Mouse (Mus musculus) CH12.LX (cell line): ENCODE data around the gene Timm44. TPM values are rescaled to one million over a fixed set of nuclear protein-coding genes. Genes with fewer than 3 reads are reported as not detected.

Source experiments
- DNase-seq: peaks from one replicate; pipeline ENCODE4 v3.0.0-alpha.2; 2013; ENCODE audit errors: extremely low read depth
- H3K27ac ChIP-seq: 2 replicates; pipeline ENCODE4 v1.5.1; 2012; ENCODE audit warnings: low read depth, mild to moderate bottlenecking, control low read depth, moderate library complexity; ENCODE audit not compliant: insufficient read depth
- H3K27me3 ChIP-seq: replicated peaks from 2 replicates; pipeline ENCODE3; 2012; ENCODE audit warnings: inconsistent platforms
- H3K36me3 ChIP-seq, 2 experiments: replicated peaks in 1 of 2; 2 replicates each; pipeline versions ENCODE3 to v1.6.1; 2012; ENCODE audit warnings: inconsistent platforms in 1 of 2, low read length in 1 of 2, mild to moderate bottlenecking in 1 of 2, mixed read lengths in 1 of 2, moderate library complexity in 1 of 2; ENCODE audit not compliant: control insufficient read depth in 1 of 2, insufficient read depth in 1 of 2
- H3K4me1 ChIP-seq, 2 experiments: 2 replicates each; pipeline ENCODE4 v1.6.1; 2012; ENCODE audit warnings: inconsistent platforms in 1 of 2, moderate library complexity in 1 of 2; ENCODE audit not compliant: insufficient read depth in 2 of 2, control insufficient read depth in 1 of 2
- H3K4me2 ChIP-seq: 2 replicates; pipeline ENCODE4 v1.6.1; 2012; ENCODE audit warnings: low read depth, mild to moderate bottlenecking, control low read depth; ENCODE audit not compliant: poor library complexity, insufficient read depth, severe bottlenecking
- H3K4me3 ChIP-seq, 3 experiments: fragments of 150-350 bp in 1 of 3; sonication (generic) in 1 of 3; replicated peaks in 1 of 3; 2 replicates each; pipeline versions ENCODE3 to v1.5.1; 2011 to 2012; ENCODE audit warnings: low read depth in 2 of 3, low read length in 2 of 3, mild to moderate bottlenecking in 2 of 3, moderate library complexity in 2 of 3, control low read depth in 1 of 3, improper control_type of control experiment in 1 of 3, inconsistent platforms in 1 of 3, mixed read lengths in 1 of 3; ENCODE audit not compliant: poor library complexity in 1 of 3
- H3K79me2 ChIP-seq: replicated peaks from 2 replicates; pipeline ENCODE4 v1.6.1; 2012; ENCODE audit warnings: mild to moderate bottlenecking, moderate library complexity; ENCODE audit not compliant: control insufficient read depth, poor library complexity, insufficient read depth, severe bottlenecking; ENCODE audit errors: extremely low read depth
- H3K9ac ChIP-seq: 2 replicates; pipeline ENCODE4 v1.6.1; 2012; ENCODE audit warnings: low read depth, mild to moderate bottlenecking, control low read depth, moderate library complexity; ENCODE audit not compliant: insufficient read depth
- H3K9me3 ChIP-seq: replicated peaks from 2 replicates; pipeline ENCODE3; 2012; ENCODE audit warnings: low read length, inconsistent platforms, mixed read lengths
- BHLHE40 ChIP-seq: IDR thresholded peaks from 2 replicates; pipeline ENCODE4 v1.6.1; 2011; ENCODE audit warnings: mild to moderate bottlenecking, low read depth, low read length, improper control_type of control experiment
- EP300 ChIP-seq: IDR thresholded peaks from 2 replicates; pipeline ENCODE4 v1.6.1; 2011; ENCODE audit warnings: low read length, improper control_type of control experiment
- ETS1 ChIP-seq: conservative IDR thresholded peaks from 2 replicates; pipeline ENCODE4 v1.6.1; 2012; ENCODE audit warnings: low read depth, mild to moderate bottlenecking, inconsistent platforms, low read length, improper control_type of control experiment, moderate library complexity
- GABPA ChIP-seq: IDR thresholded peaks from 2 replicates; pipeline ENCODE4 v1.6.1; 2012; ENCODE audit warnings: low read depth, low read length, improper control_type of control experiment, inconsistent platforms; ENCODE audit not compliant: insufficient replicate concordance
- HCFC1 ChIP-seq: IDR thresholded peaks from 2 replicates; pipeline ENCODE4 v1.6.1; 2012; ENCODE audit warnings: low read depth, mild to moderate bottlenecking, inconsistent platforms, low read length, improper control_type of control experiment
- JUND ChIP-seq: conservative IDR thresholded peaks from 2 replicates; pipeline ENCODE4 v1.6.1; 2011; ENCODE audit warnings: low read depth, low read length, improper control_type of control experiment
- KAT2A ChIP-seq: IDR thresholded peaks from 2 replicates; pipeline ENCODE4 v1.6.1; 2012; ENCODE audit warnings: low read length, improper control_type of control experiment, inconsistent platforms; ENCODE audit not compliant: insufficient replicate concordance
- MAZ ChIP-seq: IDR thresholded peaks from 2 replicates; pipeline ENCODE4 v1.6.1; 2012; ENCODE audit warnings: low read depth, mild to moderate bottlenecking, inconsistent platforms, low read length, improper control_type of control experiment, moderate library complexity
- NELFE ChIP-seq: IDR thresholded peaks from 2 replicates; pipeline ENCODE4 v1.6.1; 2011; ENCODE audit warnings: low read depth, low read length, improper control_type of control experiment
- NRF1 ChIP-seq: IDR thresholded peaks from 2 replicates; pipeline ENCODE4 v1.6.1; 2014; ENCODE audit warnings: low read depth, mild to moderate bottlenecking, inconsistent platforms, low read length, improper control_type of control experiment, moderate library complexity
- POLR2A ChIP-seq: IDR thresholded peaks from 2 replicates; pipeline ENCODE4 v1.6.1; 2011; ENCODE audit warnings: low read depth, mild to moderate bottlenecking, improper control_type of control experiment, low read length
- RAD21 ChIP-seq: IDR thresholded peaks from 2 replicates; pipeline ENCODE4 v1.6.1; 2011; ENCODE audit warnings: low read depth, mild to moderate bottlenecking, low read length, improper control_type of control experiment, moderate library complexity
- RCOR1 ChIP-seq: conservative IDR thresholded peaks from 2 replicates; pipeline ENCODE4 v1.6.1; 2012; ENCODE audit warnings: low read depth, mild to moderate bottlenecking, inconsistent platforms, low read length, improper control_type of control experiment
- SIN3A ChIP-seq: IDR thresholded peaks from 2 replicates; pipeline ENCODE4 v1.6.1; 2012; ENCODE audit warnings: low read length, improper control_type of control experiment, inconsistent platforms
- SMC3 ChIP-seq: IDR thresholded peaks from 2 replicates; pipeline ENCODE4 v1.6.1; 2011; ENCODE audit warnings: low read depth, low read length, improper control_type of control experiment
- TCF12 ChIP-seq: IDR thresholded peaks from 2 replicates; pipeline ENCODE4 v1.6.1; 2014; ENCODE audit warnings: low read depth, mild to moderate bottlenecking, inconsistent platforms, low read length, improper control_type of control experiment
- UBTF ChIP-seq: IDR thresholded peaks from 2 replicates; pipeline ENCODE4 v1.6.1; 2012; ENCODE audit warnings: low read depth, mild to moderate bottlenecking, inconsistent platforms, low read length, improper control_type of control experiment, moderate library complexity
- USF1 ChIP-seq: IDR thresholded peaks from 2 replicates; pipeline ENCODE4 v1.6.1; 2014; ENCODE audit warnings: low read depth, mild to moderate bottlenecking, inconsistent platforms, low read length, improper control_type of control experiment
- USF2 ChIP-seq: conservative IDR thresholded peaks from 2 replicates; pipeline ENCODE4 v1.6.1; 2011; ENCODE audit warnings: low read depth, low read length, improper control_type of control experiment
- ZC3H11A ChIP-seq: IDR thresholded peaks from 2 replicates; pipeline ENCODE4 v1.6.1; 2012; ENCODE audit warnings: low read depth, mild to moderate bottlenecking, inconsistent platforms, low read length, improper control_type of control experiment
- ZKSCAN1 ChIP-seq: IDR thresholded peaks from 2 replicates; pipeline ENCODE4 v1.6.1; 2012; ENCODE audit warnings: low read depth, inconsistent platforms, low read length, improper control_type of control experiment, borderline replicate concordance
- dilution Hi-C: fragments of 300-500 bp; cut with MboI; formaldehyde crosslinking; loops from 2 replicates; pipeline ENCODE4 v1.14.3; 2020; ENCODE audit warnings: low sequenced_read_pairs; ENCODE audit not compliant: extremely low pct_unique_long_range_greater_than_20kb, extremely low pct_ligation_motif_present
- in situ Hi-C: fragments of 300-500 bp; cut with MboI; formaldehyde crosslinking; loops from 3 replicates; pipeline ENCODE4 v1.14.3; 2019; ENCODE audit warnings: low sequenced_read_pairs, low pct_ligation_motif_present, low pct_unique_long_range_greater_than_20kb, mixed read lengths
- polyA plus RNA-seq: library from polyadenylated mRNA; unstranded; fragments of >175 nt; gene quantifications from 2 replicates; pipeline ENCODE4 v1.2.1, GENCODE M21; 2012; ENCODE audit warnings: low read depth; ENCODE audit not compliant: insufficient read length
- total RNA-seq, 2 experiments: library from RNA; depleted of rRNA; stranded (reverse); fragments of 300-350 nt in 1 of 2; fragments of >200 nt in 1 of 2; gene quantifications; 2 replicates each; pipeline ENCODE4 v1.2.3; 2012 to 2014

Timm44 gene
- total and polyA plus RNA-seq, 3 experiments: 109 to 147 (median 143) TPM

DNA sequence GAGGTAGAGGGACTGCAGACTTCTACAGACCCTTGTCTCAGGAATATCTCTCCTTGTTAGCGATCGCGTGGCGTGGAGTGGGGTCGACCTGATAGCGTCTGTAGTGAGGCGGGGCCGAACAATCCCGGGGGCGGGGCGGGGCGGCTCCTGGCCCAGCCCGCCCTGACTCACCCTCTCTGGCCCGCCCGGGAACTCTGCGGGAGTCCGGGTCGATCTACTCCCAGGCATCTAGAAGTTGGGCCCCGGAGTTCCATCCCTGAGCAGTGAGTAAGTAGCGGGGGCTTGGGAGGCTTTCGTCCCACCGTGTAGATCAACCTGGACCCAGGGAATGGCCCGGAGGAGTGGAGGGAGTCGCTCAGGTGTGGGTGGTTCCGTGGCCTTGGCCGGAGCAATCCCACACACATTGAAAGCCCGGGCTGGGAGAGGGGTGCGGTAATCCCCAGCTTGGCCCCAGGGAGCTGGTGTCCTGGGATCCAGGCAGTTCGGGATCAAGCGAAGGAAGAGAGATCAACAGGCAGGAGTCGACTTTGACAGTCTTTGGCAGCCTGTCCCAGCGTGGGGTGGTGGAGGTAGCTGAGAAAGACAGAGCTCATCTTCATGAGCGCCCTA lies 48.9 kb downstream of the Timm44 start, which contains the start of gene Lrrc8e:
Gene Lrrc8e, plus strand, starts transcription at position 89 of the 609 bp plus-strand sequence.
- no peak within 1 kb of the TSS for H3K27ac ChIP-seq
- peaks cover 0 to 4% of the 10 kb centered on the region in 2 experiments; a peak in 1 of 4 replicates for H3K4me1 ChIP-seq
- no peak for DNase-seq
- H3K27me3 ChIP-seq: peaks cover 16% of the 10 kb centered on the region
- TF ChIP-seq BHLHE40 (no peak), SMC3 (no peak), HCFC1 (no peak), RAD21 (no peak), KAT2A (no peak), USF1 (no peak), ETS1 (no peak), MAZ (no peak)
- TF ChIP-seq, all 38 proteins: peak for 0
- H3K9me3 ChIP-seq: no peaks in the 10 kb centered on the region
- dilution Hi-C loops: no loop called here
- no peaks in the 10 kb centered on the region for H3K36me3 ChIP-seq
- H3K9ac ChIP-seq: no peak within 1 kb of the TSS
- in situ Hi-C loops: no loop called here
- H3K4me2 ChIP-seq: no peak within 1 kb of the TSS
- no peaks in the 10 kb centered on the region for H3K79me2 ChIP-seq
- no peak within 1 kb of the TSS for H3K4me3 ChIP-seq

DNA sequence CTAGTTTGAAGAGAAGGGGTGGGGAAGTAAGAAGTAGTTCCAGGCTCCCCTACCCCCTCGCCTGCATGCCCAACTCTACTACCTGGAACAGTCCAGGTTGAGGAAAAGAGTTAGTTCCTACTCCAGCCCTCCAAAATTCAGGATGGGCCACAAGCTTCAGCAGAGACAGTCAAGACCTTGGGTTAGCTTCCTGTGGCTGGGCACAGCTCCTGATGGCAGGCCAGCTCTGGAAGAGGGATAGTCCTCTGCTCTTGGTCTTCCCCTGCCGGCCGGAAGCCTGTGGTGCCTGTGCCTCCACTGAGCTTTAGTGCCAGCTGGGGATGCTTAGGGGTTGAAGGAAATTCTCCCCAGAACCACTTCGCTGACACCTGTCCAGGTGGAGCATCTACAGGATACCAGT lies 49.4 kb downstream of the Timm44 start:
- Histone ChIP-seq H3K27ac (no peak overlapping the region), H3K79me2 (no peaks in the 10 kb centered on the region), H3K36me3 (no peaks in the 10 kb centered on the region), H3K27me3 (peaks cover 16% of the 10 kb centered on the region)
- TF ChIP-seq SIN3A (no peak), ZKSCAN1 (no peak), ZC3H11A (no peak), SMC3 (no peak), USF2 (no peak), RAD21 (no peak), BHLHE40 (no peak), JUND (no peak), NELFE (no peak), POLR2A (no peak), EP300 (no peak), NRF1 (no peak), RCOR1 (no peak), TCF12 (no peak), GABPA (no peak), UBTF (no peak), MAZ (no peak)
- TF ChIP-seq, all 38 proteins: peak for 0
- no peak for DNase-seq
- in situ Hi-C loops (no loop called here), dilution Hi-C loops (no loop called here)
- Histone ChIP-seq H3K4me3 (no peak overlapping the region), H3K9me3 (no peaks in the 10 kb centered on the region), H3K9ac (no peak overlapping the region), H3K4me1 (peaks cover 0 to 4% of the 10 kb centered on the region in 2 experiments; a peak in 1 of 4 replicates), H3K4me2 (no peak overlapping the region)
